Mouse (Mus musculus) ES-E14 (cell line): ENCODE measurements around the gene Nup133.

Experiments
- HCFC1 ChIP-seq: IDR thresholded peaks from 2 replicates; pipeline ENCODE4 v1.6.1; 2012; ENCODE audit warnings: low read length, inconsistent platforms, borderline replicate concordance; ENCODE audit not compliant: insufficient read depth
- MAFK ChIP-seq: IDR thresholded peaks from 2 replicates; pipeline ENCODE4 v1.6.1; 2014; ENCODE audit warnings: mild to moderate bottlenecking, low read depth, low read length, inconsistent platforms; ENCODE audit not compliant: insufficient read depth
- ZNF384 ChIP-seq: IDR thresholded peaks from 2 replicates; pipeline ENCODE4 v1.6.1; 2012; ENCODE audit warnings: low read depth, low read length, inconsistent platforms

- TF ChIP-seq ZNF384, result no peak
- TF ChIP-seq HCFC1, result no peak
- no peak for TF ChIP-seq MAFK
Observed at GRCm38 (mm10) chr8:123877865-123878264, 71.2 kb downstream of the Nup133 start.
